Mouse (Mus musculus) ovary, postnatal 10 days (tissue): ENCODE data around the gene Brd2.
"Not testable (repeated sequence)": the region's sequence is repeated elsewhere in the genome, so short reads cannot be mapped to it uniquely, and the experiment has no call there.

Experiments
- DNase-seq: peaks from one replicate; pipeline ENCODE4 v3.0.0; 2022; ENCODE audit warnings: low spot score

Gene Brd2

GRCm38 (mm10) chr17:34122188-34122984, at the start of gene Brd2:
TSS of gene Brd2 (minus strand) at chr17:34122634.
- DNase-seq: peak; percentile 97

GRCm38 (mm10) chr17:34170877-34171498, 48.6 kb upstream of the Brd2 start:
- peak; percentile 64 for DNase-seq

GRCm38 (mm10) chr17:34170487-34170876, 48.0 kb upstream of the Brd2 start:
- DNase-seq: no peak

- DNase-seq: no peak
Observed at GRCm38 (mm10) chr17:34169279-34169678, 46.8 kb upstream of the Brd2 start.

GRCm38 (mm10) chr17:34165033-34165730, 42.7 kb upstream of the Brd2 start:
- no peak for DNase-seq

GRCm38 (mm10) chr17:34164202-34164895, 41.9 kb upstream of the Brd2 start:
- no peak for DNase-seq

- DNase-seq: no peak
Observed at GRCm38 (mm10) chr17:34155534-34155933, 33.1 kb upstream of the Brd2 start.

- DNase-seq: no peak
Observed at GRCm38 (mm10) chr17:34152923-34153322, 30.5 kb upstream of the Brd2 start, which contains the start of gene H2-DMb1. TSS of gene H2-DMb1 (plus strand) at chr17:34153072.

GRCm38 (mm10) chr17:34144960-34145371, 22.5 kb upstream of the Brd2 start:
- no peak for DNase-seq

GRCm38 (mm10) chr17:34144221-34144620, 21.8 kb upstream of the Brd2 start:
- DNase-seq: not testable (repeated sequence)

- DNase-seq: no peak
Observed at GRCm38 (mm10) chr17:34143461-34143860, 21.0 kb upstream of the Brd2 start.

GRCm38 (mm10) chr17:34143033-34143432, 20.6 kb upstream of the Brd2 start, which contains the start of gene H2-DMb2:
TSS of gene H2-DMb2 (plus strand) at chr17:34143307.
- DNase-seq: no peak

- DNase-seq: no peak
Observed at GRCm38 (mm10) chr17:34142456-34143010, 20.1 kb upstream of the Brd2 start.

- no peak for DNase-seq
Observed at GRCm38 (mm10) chr17:34141448-34141847, 19.0 kb upstream of the Brd2 start.

- DNase-seq: no peak
Observed at GRCm38 (mm10) chr17:34140240-34140639, 17.8 kb upstream of the Brd2 start.

- DNase-seq: no peak
Observed at GRCm38 (mm10) chr17:34139416-34139815, 17.0 kb upstream of the Brd2 start.

- no peak for DNase-seq
Observed at GRCm38 (mm10) chr17:34138655-34139054, 16.2 kb upstream of the Brd2 start.

- no peak for DNase-seq
Observed at GRCm38 (mm10) chr17:34137601-34138000, 15.2 kb upstream of the Brd2 start.

- DNase-seq: peak; percentile 99
Observed at GRCm38 (mm10) chr17:34135297-34136224, 13.1 kb upstream of the Brd2 start.

- no peak for DNase-seq
Observed at GRCm38 (mm10) chr17:34134451-34134850, 12.0 kb upstream of the Brd2 start.

- no peak for DNase-seq
Observed at GRCm38 (mm10) chr17:34133289-34133688, 10.9 kb upstream of the Brd2 start.
